Mouse (Mus musculus) hindbrain, embryonic 11.5 days (tissue): ENCODE measurements around the gene Acsbg2. TPM values are rescaled to one million over a fixed set of nuclear protein-coding genes. Genes with fewer than 3 reads are reported as not detected.
A peak's percentile ranks its signal among the peaks of the same experiment; 100 is the strongest.

Source experiments
- ATAC-seq: fragments of 200-750 bp; cut with Nextera tagmentation; 2 replicates; pipeline ENCODE4 v1.8.0; 2017; ENCODE audit warnings: mild to moderate bottlenecking, moderate TSS enrichment, moderate library complexity; ENCODE audit not compliant: low FRiP score
- DNase-seq: peaks from one replicate; pipeline ENCODE4 v3.0.0-alpha.2; 2015; ENCODE audit warnings: low spot score
- H3K27ac ChIP-seq: fragments of 300-500 bp; sonication (generic); 2 replicates; pipeline ENCODE4 v1.5.1; 2014; ENCODE audit warnings: mild to moderate bottlenecking, low read depth, low read length
- H3K27me3 ChIP-seq: fragments of 300-500 bp; sonication (generic); 2 replicates; pipeline ENCODE4 v1.6.1; 2014; ENCODE audit warnings: mild to moderate bottlenecking, low read length, moderate library complexity, mixed read lengths; ENCODE audit not compliant: control insufficient read depth, insufficient read depth
- H3K36me3 ChIP-seq: fragments of 300-500 bp; sonication (generic); 2 replicates; pipeline ENCODE4 v1.6.1; 2014; ENCODE audit warnings: mild to moderate bottlenecking, low read length, moderate library complexity, mixed read lengths; ENCODE audit not compliant: control insufficient read depth, insufficient read depth
- H3K4me1 ChIP-seq: fragments of 300-500 bp; sonication (generic); replicated peaks from 2 replicates; pipeline ENCODE4 v1.6.1; 2014; ENCODE audit warnings: low read length, mixed read lengths; ENCODE audit not compliant: control insufficient read depth, insufficient read depth
- H3K4me2 ChIP-seq: fragments of 300-500 bp; sonication (generic); replicated peaks from 2 replicates; pipeline ENCODE4 v1.6.1; 2014; ENCODE audit warnings: mild to moderate bottlenecking, low read depth, low read length
- H3K4me3 ChIP-seq: fragments of 300-500 bp; sonication (generic); 2 replicates; pipeline ENCODE4 v1.5.1; 2014; ENCODE audit warnings: low read depth, low read length
- H3K9ac ChIP-seq: fragments of 300-500 bp; sonication (generic); 2 replicates; pipeline ENCODE4 v1.6.1; 2014; ENCODE audit warnings: low read depth, low read length
- H3K9me3 ChIP-seq: fragments of 300-500 bp; sonication (generic); 2 replicates; pipeline ENCODE4 v1.6.1; 2016; ENCODE audit warnings: low read length; ENCODE audit not compliant: control insufficient read depth
- WGBS: fragments of 180-500 bp; shearing (Covaris S2); extraction: QIAGEN DNeasy Blood & Tissue Kit; methylation state at CpG from one replicate; pipeline ENCODE4 v1.1.7; 2014; 5-methylcytosine and 5-hydroxymethylcytosine counted together
- polyA plus RNA-seq: library from polyadenylated mRNA; unstranded; fragments of >200 nt; fragmentation: Nextera tagmentation; extraction: Ambion mirVana; gene quantifications from 2 replicates; pipeline ENCODE4 v1.2.1, GENCODE M21; 2014

The Acsbg2 gene
- polyA plus RNA-seq, 1 experiment from 2014 or later = not detected

GRCm38 (mm10) chr17:56840524-56840923 is 33.7 kb downstream of the Acsbg2 start:
- DNase-seq (no peak), ATAC-seq (no peak)
- 87% methylated on average over 7 of the region's 7 CpGs for WGBS
- H3K9ac ChIP-seq = no peak overlapping the region
- H3K9me3 ChIP-seq = no peaks in the 10 kb centered on the region
- no peaks in the 10 kb centered on the region for H3K36me3 ChIP-seq
- no peak overlapping the region for H3K4me3 ChIP-seq
- H3K4me1 ChIP-seq = no peaks in the 10 kb centered on the region
- H3K27me3 ChIP-seq = no peaks in the 10 kb centered on the region
- H3K27ac ChIP-seq = no peak overlapping the region
- H3K4me2 ChIP-seq = no peak overlapping the region

- no peak for ATAC-seq
- Histone ChIP-seq H3K27ac (no peak overlapping the region), H3K36me3 (no peaks in the 10 kb centered on the region), H3K4me1 (no peaks in the 10 kb centered on the region), H3K9ac (no peak overlapping the region), H3K27me3 (no peaks in the 10 kb centered on the region), H3K4me3 (no peak overlapping the region), H3K9me3 (no peaks in the 10 kb centered on the region), H3K4me2 (no peak overlapping the region)
- 91% methylated on average over 8 of the region's 8 CpGs for WGBS
- no peak for DNase-seq
These were observed 37.9 kb downstream of the Acsbg2 start for GRCm38 (mm10) chr17:56836336-56836735.

- ATAC-seq = no peak
- Histone ChIP-seq H3K9me3 (no peaks in the 10 kb centered on the region), H3K9ac (no peak overlapping the region), H3K4me3 (no peak overlapping the region), H3K4me1 (no peaks in the 10 kb centered on the region), H3K27me3 (peaks cover 5% of the 10 kb centered on the region; the same call in 1 of the 2 replicates), H3K27ac (no peak overlapping the region), H3K4me2 (no peak overlapping the region), H3K36me3 (no peaks in the 10 kb centered on the region)
- DNase-seq = no peak
- WGBS = 90% methylated on average over 1 of the region's 1 CpGs
These were observed 40.9 kb downstream of the Acsbg2 start for GRCm38 (mm10) chr17:56833381-56833780.

GRCm38 (mm10) chr17:56832918-56833317 is 41.3 kb downstream of the Acsbg2 start:
- H3K4me1 ChIP-seq = no peaks in the 10 kb centered on the region
- peaks cover 5% of the 10 kb centered on the region; the same call in 1 of the 2 replicates for H3K27me3 ChIP-seq
- no peaks in the 10 kb centered on the region for H3K9me3 ChIP-seq
- DNase-seq (no peak), ATAC-seq (no peak)
- H3K27ac ChIP-seq = no peak overlapping the region
- no peaks in the 10 kb centered on the region for H3K36me3 ChIP-seq
- no peak overlapping the region for H3K4me3 ChIP-seq
- H3K4me2 ChIP-seq = no peak overlapping the region
- H3K9ac ChIP-seq = no peak overlapping the region
- 84% methylated on average over 1 of the region's 1 CpGs for WGBS

GRCm38 (mm10) chr17:56831111-56831816 is 43.0 kb downstream of the Acsbg2 start:
- Histone ChIP-seq H3K27ac (no peak overlapping the region), H3K4me1 (no peaks in the 10 kb centered on the region), H3K9ac (peak overlapping the region; percentile 31; the same call in 1 of the 2 replicates), H3K9me3 (no peaks in the 10 kb centered on the region), H3K4me2 (peak overlapping the region; percentile 75), H3K27me3 (peaks cover 5% of the 10 kb centered on the region; the same call in 1 of the 2 replicates), H3K4me3 (peak overlapping the region; percentile 65), H3K36me3 (no peaks in the 10 kb centered on the region)
- under 1% methylated on average over 42 of the region's 42 CpGs for WGBS
- DNase-seq (peak; percentile 97), ATAC-seq (peak; percentile 98)

- peak within 1 kb of the TSS; percentile 56 for H3K9ac ChIP-seq
- 1% methylated on average over 31 of the region's 62 CpGs for WGBS
- DNase-seq = no peak
- no peaks in the 10 kb centered on the region for H3K9me3 ChIP-seq
- peaks cover 5% of the 10 kb centered on the region; the same call in 1 of the 2 replicates for H3K27me3 ChIP-seq
- no peak within 1 kb of the TSS for H3K27ac ChIP-seq
- no peaks in the 10 kb centered on the region for H3K36me3 ChIP-seq
- peak within 1 kb of the TSS; percentile 65 for H3K4me3 ChIP-seq
- H3K4me2 ChIP-seq = peak within 1 kb of the TSS; percentile 75
- H3K4me1 ChIP-seq = no peaks in the 10 kb centered on the region
- no peak; the same call in 1 of the 2 replicates for ATAC-seq
These were observed 43.7 kb downstream of the Acsbg2 start, which contains the start of gene Rfx2 for GRCm38 (mm10) chr17:56830411-56831110. Rfx2 (minus strand) TSS chr17:56831013.

GRCm38 (mm10) chr17:56829795-56830194 is 44.5 kb downstream of the Acsbg2 start:
- no peak for ATAC-seq
- no peak overlapping the region for H3K27ac ChIP-seq
- no peaks in the 10 kb centered on the region for H3K4me1 ChIP-seq
- under 1% methylated on average over 27 of the region's 27 CpGs for WGBS
- peak overlapping the region; percentile 75 for H3K4me2 ChIP-seq
- peaks cover 5% of the 10 kb centered on the region; the same call in 1 of the 2 replicates for H3K27me3 ChIP-seq
- peak overlapping the region; percentile 65 for H3K4me3 ChIP-seq
- H3K36me3 ChIP-seq = no peaks in the 10 kb centered on the region
- H3K9me3 ChIP-seq = no peaks in the 10 kb centered on the region
- H3K9ac ChIP-seq = peak overlapping the region; percentile 56
- peak; percentile 44 for DNase-seq

GRCm38 (mm10) chr17:56829171-56829570 is 45.1 kb downstream of the Acsbg2 start:
- no peaks in the 10 kb centered on the region for H3K9me3 ChIP-seq
- DNase-seq (no peak), ATAC-seq (no peak)
- H3K4me1 ChIP-seq = no peaks in the 10 kb centered on the region
- H3K36me3 ChIP-seq = no peaks in the 10 kb centered on the region
- peak overlapping the region; percentile 65 for H3K4me3 ChIP-seq
- no peak overlapping the region for H3K9ac ChIP-seq
- no peak overlapping the region for H3K27ac ChIP-seq
- WGBS = 26% methylated on average over 11 of the region's 11 CpGs
- peaks cover 5% of the 10 kb centered on the region; the same call in 1 of the 2 replicates for H3K27me3 ChIP-seq
- H3K4me2 ChIP-seq = peak overlapping the region; percentile 75
